Mouse (Mus musculus) C2C12 (cell line): ENCODE results near the gene E2f2. TPM values are rescaled to one million over a fixed set of nuclear protein-coding genes. Genes with fewer than 3 reads are reported as not detected.

Experiments used
- H3K27me3 ChIP-seq: one replicate; pipeline ENCODE4 v1.6.1; 2011; ENCODE audit not compliant: control insufficient read depth, insufficient read depth, insufficient read length
- H3K36me3 ChIP-seq: one replicate; pipeline ENCODE4 v1.6.1; 2011; ENCODE audit not compliant: control insufficient read depth, insufficient read depth
- H3K4me3 ChIP-seq: one replicate; pipeline ENCODE4 v1.5.1; 2011; ENCODE audit warnings: mild to moderate bottlenecking, control low read depth; ENCODE audit not compliant: poor library complexity, insufficient read depth, severe bottlenecking
- H3K79me2 ChIP-seq: one replicate; pipeline ENCODE4 v1.6.1; 2011; ENCODE audit not compliant: control insufficient read depth, insufficient read depth
- H3K79me3 ChIP-seq: one replicate; pipeline ENCODE4 v1.6.1; 2011; ENCODE audit warnings: low read depth, control low read depth
- H3ac ChIP-seq: one replicate; pipeline ENCODE3; 2011; ENCODE audit warnings: low read depth; ENCODE audit not compliant: control insufficient read depth, insufficient read length
- CEBPB ChIP-seq: IDR thresholded peaks from one replicate; pipeline ENCODE4 v1.6.1; 2011; ENCODE audit warnings: low read depth, mild to moderate bottlenecking, control low read depth, moderate library complexity
- CTCF ChIP-seq: IDR thresholded peaks from one replicate; pipeline ENCODE4 v1.5.1; 2011; ENCODE audit not compliant: control insufficient read depth, insufficient read depth, insufficient read length
- FOSL1 ChIP-seq: IDR thresholded peaks from one replicate; pipeline ENCODE4 v1.8.0; 2011; ENCODE audit warnings: mild to moderate bottlenecking, low read length; ENCODE audit not compliant: poor library complexity, insufficient read depth, severe bottlenecking
- MAX ChIP-seq: IDR thresholded peaks from one replicate; pipeline ENCODE4 v1.6.1; 2011; ENCODE audit warnings: mild to moderate bottlenecking, control low read depth
- MYOD1 ChIP-seq: IDR thresholded peaks from one replicate; pipeline ENCODE4 v1.6.1; 2011; ENCODE audit warnings: low read depth; ENCODE audit not compliant: control insufficient read depth, insufficient read length
- MYOG ChIP-seq: IDR thresholded peaks from one replicate; pipeline ENCODE4 v1.6.1; 2011; ENCODE audit not compliant: control insufficient read depth, insufficient read length; ENCODE audit errors: extremely low read depth
- USF1 ChIP-seq: IDR thresholded peaks from one replicate; pipeline ENCODE4 v1.6.1; 2011; ENCODE audit warnings: low read depth, mild to moderate bottlenecking, control low read depth, moderate library complexity
- long read RNA-seq, 2 experiments: library from polyadenylated mRNA; unstranded; transcript quantifications; one replicate each; pipeline ENCODE4 v2.0.0; 2019 to 2020
- polyA plus RNA-seq: library from polyadenylated mRNA; unstranded; fragments of >200 nt; fragmentation: generic; extraction: Trizol; gene quantifications from one replicate; pipeline ENCODE4 v1.2.1, GENCODE M21; 2012; ENCODE audit warnings: missing spikeins

E2f2 gene
- polyA plus RNA-seq: 11.5 TPM
- long read RNA-seq, experiment 1, full-length matches to known transcripts: 7 of 13 reads
- long read RNA-seq, experiment 1, partial matches to known transcripts: 0 of 13 reads
- long read RNA-seq, experiment 1, other reads (novel, unspliced or antisense): 6 of 13 reads
- long read RNA-seq, experiment 2, full-length matches to known transcripts: 40 of 52 reads
- long read RNA-seq, experiment 2, partial matches to known transcripts: 3 of 52 reads
- long read RNA-seq, experiment 2, other reads (novel, unspliced or antisense): 9 of 52 reads

- Histone ChIP-seq H3K27me3 (no peaks in the 10 kb centered on the region), H3K79me3 (peaks cover 28% of the 10 kb centered on the region), H3K4me3 (peak within 1 kb of the TSS; percentile 75), H3K36me3 (peaks cover 12% of the 10 kb centered on the region), H3K79me2 (peaks cover 46% of the 10 kb centered on the region), H3ac (peak within 1 kb of the TSS; percentile 75)
- TF ChIP-seq MYOD1 (no peak), FOSL1 (no peak), MYOG (no peak)
Observed at GRCm38 (mm10) chr4:136172011-136172541, at the start of gene E2f2. Gene E2f2 (plus strand): TSS chr4:136172394.

- Histone ChIP-seq H3K36me3 (no peaks in the 10 kb centered on the region), H3K79me2 (no peaks in the 10 kb centered on the region), H3K4me3 (no peak overlapping the region), H3K27me3 (no peaks in the 10 kb centered on the region), H3ac (peak overlapping the region; percentile 26), H3K79me3 (no peaks in the 10 kb centered on the region)
- no peak for TF ChIP-seq CTCF
- no peak for TF ChIP-seq USF1
- TF ChIP-seq FOSL1: no peak
- TF ChIP-seq MAX: no peak
- TF ChIP-seq MYOG: no peak
- no peak for TF ChIP-seq MYOD1
- peak; percentile 53 for TF ChIP-seq CEBPB
Observed at GRCm38 (mm10) chr4:136123111-136123791, 48.9 kb upstream of the E2f2 start.

GRCm38 (mm10) chr4:136123792-136124161 lies 48.4 kb upstream of the E2f2 start:
- Histone ChIP-seq H3ac (peak overlapping the region; percentile 26), H3K79me3 (no peaks in the 10 kb centered on the region), H3K79me2 (no peaks in the 10 kb centered on the region), H3K27me3 (no peaks in the 10 kb centered on the region), H3K36me3 (no peaks in the 10 kb centered on the region), H3K4me3 (no peak overlapping the region)
- no peak for TF ChIP-seq MAX

- TF ChIP-seq MYOG: no peak
- TF ChIP-seq CEBPB: no peak
- no peak for TF ChIP-seq USF1
- TF ChIP-seq MYOD1: no peak
- TF ChIP-seq CTCF: no peak
- TF ChIP-seq FOSL1: no peak
- no peak for TF ChIP-seq MAX
- Histone ChIP-seq H3ac (no peak overlapping the region), H3K36me3 (no peaks in the 10 kb centered on the region), H3K79me3 (no peaks in the 10 kb centered on the region), H3K4me3 (no peak overlapping the region), H3K79me2 (no peaks in the 10 kb centered on the region), H3K27me3 (no peaks in the 10 kb centered on the region)
Observed at GRCm38 (mm10) chr4:136124581-136124980, 47.6 kb upstream of the E2f2 start.

- no peaks in the 10 kb centered on the region for H3K79me2 ChIP-seq
- TF ChIP-seq MAX (no peak), MYOD1 (no peak)
- H3K36me3 ChIP-seq: no peaks in the 10 kb centered on the region
- no peaks in the 10 kb centered on the region for H3K27me3 ChIP-seq
- H3K79me3 ChIP-seq: no peaks in the 10 kb centered on the region
- H3K4me3 ChIP-seq: no peak overlapping the region
- no peak overlapping the region for H3ac ChIP-seq
Observed at GRCm38 (mm10) chr4:136125458-136125857, 46.7 kb upstream of the E2f2 start.

GRCm38 (mm10) chr4:136126019-136126418 lies 46.2 kb upstream of the E2f2 start:
- Histone ChIP-seq H3K27me3 (no peaks in the 10 kb centered on the region), H3K79me3 (no peaks in the 10 kb centered on the region), H3K79me2 (no peaks in the 10 kb centered on the region), H3K4me3 (no peak overlapping the region), H3ac (no peak overlapping the region), H3K36me3 (no peaks in the 10 kb centered on the region)
- no peak for TF ChIP-seq CEBPB
- TF ChIP-seq MYOG: no peak
- no peak for TF ChIP-seq CTCF
- no peak for TF ChIP-seq MYOD1
- TF ChIP-seq MAX: no peak
- TF ChIP-seq USF1: no peak
- no peak for TF ChIP-seq FOSL1
